Mouse (Mus musculus) lung, embryonic 14.5 days (tissue): Measurements from ENCODE around the gene H2-Eb2. TPM values are rescaled to one million over a fixed set of nuclear protein-coding genes. Genes with fewer than 3 reads are reported as not detected.

Experiments
- ATAC-seq: fragments of 200-750 bp; cut with Nextera tagmentation; 2 replicates; pipeline ENCODE4 v1.8.0; 2017; ENCODE audit warnings: mild to moderate bottlenecking, moderate TSS enrichment, moderate library complexity; ENCODE audit not compliant: insufficient read depth
- DNase-seq: peaks from one replicate; pipeline ENCODE4 v3.0.0-alpha.2; 2015
- H3K27ac ChIP-seq: fragments of 300-500 bp; sonication (generic); 2 replicates; pipeline ENCODE4 v1.5.1; 2014; ENCODE audit warnings: low read depth, mild to moderate bottlenecking, moderate library complexity
- H3K27me3 ChIP-seq: fragments of 300-500 bp; sonication (generic); 2 replicates; pipeline ENCODE4 v1.6.1; 2014; ENCODE audit warnings: low read length, control low read depth; ENCODE audit not compliant: insufficient read depth
- H3K36me3 ChIP-seq: fragments of 300-500 bp; sonication (generic); 2 replicates; pipeline ENCODE4 v1.6.1; 2014; ENCODE audit warnings: control low read depth; ENCODE audit not compliant: insufficient read depth
- H3K4me1 ChIP-seq: fragments of 300-500 bp; sonication (generic); 2 replicates; pipeline ENCODE4 v1.6.1; 2014; ENCODE audit warnings: antibody characterized with exemption, control low read depth; ENCODE audit not compliant: insufficient read depth
- H3K4me2 ChIP-seq: fragments of 300-500 bp; sonication (generic); 2 replicates; pipeline ENCODE4 v1.6.1; 2014; ENCODE audit warnings: mild to moderate bottlenecking
- H3K4me3 ChIP-seq: fragments of 300-500 bp; sonication (generic); 2 replicates; pipeline ENCODE4 v1.5.1; 2014; ENCODE audit warnings: low read depth, low read length
- H3K9ac ChIP-seq: fragments of 300-500 bp; sonication (generic); 2 replicates; pipeline ENCODE4 v1.6.1; 2014
- H3K9me3 ChIP-seq: fragments of 300-500 bp; sonication (generic); 2 replicates; pipeline ENCODE4 v1.6.1; 2016; ENCODE audit warnings: low read depth, low read length, control low read depth
- CTCF ChIP-seq: IDR thresholded peaks from 2 replicates; pipeline ENCODE4 v1.5.1; 2016; ENCODE audit warnings: antibody characterized with exemption, low read depth
- WGBS: fragments of 180-500 bp; shearing (Covaris S2); extraction: QIAGEN DNeasy Blood & Tissue Kit; methylation state at CpG from one replicate; pipeline ENCODE4 v1.1.7; 2014; 5-methylcytosine and 5-hydroxymethylcytosine counted together
- polyA plus RNA-seq: library from polyadenylated mRNA; unstranded; fragments of >200 nt; fragmentation: Nextera tagmentation; extraction: Ambion mirVana; gene quantifications from 2 replicates; pipeline ENCODE4 v1.2.1, GENCODE M21; 2014

The H2-Eb2 gene
- polyA plus RNA-seq, 1 experiment from 2014 or later: not detected

DNA sequence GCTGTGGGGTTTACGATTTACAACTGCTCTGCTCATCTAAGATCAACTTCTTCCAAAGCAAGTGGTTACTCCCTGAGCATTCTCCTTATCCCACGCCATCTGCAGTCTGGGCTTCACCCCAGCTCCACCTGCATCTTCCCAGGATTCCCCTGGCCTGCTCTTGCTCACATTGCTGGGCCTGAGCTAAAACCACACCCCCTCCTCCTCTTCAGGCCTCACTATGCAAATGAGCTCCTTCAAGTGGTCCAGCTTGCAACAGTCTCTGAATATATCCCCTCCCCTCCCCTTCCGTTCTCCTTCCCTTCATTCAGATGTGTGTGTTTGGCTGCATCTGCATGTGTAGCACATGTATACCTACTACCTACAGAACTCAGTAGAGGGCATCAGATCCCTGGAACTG, 26.1 kb upstream of the H2-Eb2 start:
- DNase-seq (no peak), ATAC-seq (no peak)
- WGBS: 48% methylated on average over 3 of the region's 3 CpGs
- Histone ChIP-seq H3K4me1 (no peaks in the 10 kb centered on the region), H3K4me2 (no peak overlapping the region), H3K9me3 (no peaks in the 10 kb centered on the region), H3K27ac (no peak overlapping the region), H3K4me3 (no peak overlapping the region), H3K36me3 (no peaks in the 10 kb centered on the region), H3K27me3 (no peaks in the 10 kb centered on the region), H3K9ac (no peak overlapping the region)
- no peak for TF ChIP-seq CTCF

DNA sequence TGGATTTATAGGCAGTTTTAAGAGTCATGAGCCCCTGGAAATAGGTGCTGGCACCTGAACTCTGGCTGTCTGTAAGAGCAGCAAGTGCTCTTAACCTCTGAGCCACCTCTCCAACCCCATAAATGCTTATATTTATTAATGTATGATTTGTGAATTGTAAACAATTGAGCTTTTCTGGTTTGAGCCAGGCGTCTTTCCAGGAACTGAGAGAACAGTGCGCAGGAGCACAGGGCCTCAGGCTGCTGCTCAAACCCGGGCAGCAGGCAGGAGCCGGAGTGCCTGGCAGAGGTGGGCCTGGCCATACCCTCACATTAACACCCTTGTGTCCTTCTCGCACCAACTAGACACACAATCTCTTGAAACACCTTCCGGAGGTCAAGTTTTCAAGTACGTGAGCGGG, 25.4 kb upstream of the H2-Eb2 start:
- H3K4me3 ChIP-seq: no peak overlapping the region

DNA sequence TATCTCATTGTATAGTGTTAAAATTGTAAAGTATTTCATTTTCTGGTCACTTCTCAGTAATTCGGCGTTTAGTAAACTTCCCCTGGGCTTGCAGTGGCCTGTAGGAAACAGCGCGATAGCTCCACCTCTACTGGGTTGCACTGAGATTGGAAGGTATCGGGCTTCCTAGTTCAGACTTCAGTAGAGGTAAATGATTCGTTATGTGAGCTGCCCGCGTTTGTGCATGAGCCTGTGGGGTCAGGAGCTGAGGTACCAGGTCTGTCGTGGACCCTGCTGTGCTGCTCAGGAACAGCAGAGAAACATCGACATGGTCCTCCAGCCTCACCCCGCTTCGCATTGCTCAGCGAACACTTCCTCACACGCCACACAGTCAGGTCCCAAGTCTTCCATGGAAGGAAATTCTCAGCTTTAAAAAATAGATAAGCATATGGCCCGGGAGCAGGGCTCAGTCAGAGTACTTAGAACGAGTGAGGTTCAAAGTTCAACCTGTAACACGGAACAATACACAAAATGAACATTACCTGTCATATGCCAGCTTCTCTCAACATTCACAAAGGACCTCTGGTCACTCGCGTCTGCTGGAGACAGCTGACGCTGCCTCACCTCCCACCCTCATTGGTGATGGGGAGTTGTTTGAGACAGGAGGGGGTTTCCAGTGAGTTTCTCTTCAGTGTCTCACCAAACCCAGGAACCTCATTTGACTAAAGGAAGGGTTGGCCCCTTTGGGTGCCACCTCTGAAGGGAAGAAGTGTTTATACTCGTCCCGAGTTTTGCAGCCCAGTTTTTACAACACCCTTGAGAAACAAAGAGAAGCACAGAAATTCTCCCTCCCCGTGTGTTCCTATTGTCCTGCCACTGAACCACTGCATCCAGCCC, 24.5 kb upstream of the H2-Eb2 start:
- Histone ChIP-seq H3K9ac (no peak overlapping the region), H3K36me3 (no peaks in the 10 kb centered on the region), H3K4me2 (no peak overlapping the region), H3K4me1 (no peaks in the 10 kb centered on the region), H3K27ac (no peak overlapping the region), H3K9me3 (no peaks in the 10 kb centered on the region), H3K4me3 (no peak overlapping the region), H3K27me3 (no peaks in the 10 kb centered on the region)
- DNase-seq: no peak
- no peak for TF ChIP-seq CTCF
- no peak for ATAC-seq
- 65% methylated on average over 23 of the region's 23 CpGs for WGBS

More for the DNA sequence above, 25.4 kb upstream of the H2-Eb2 start:
- Histone ChIP-seq H3K4me2 (no peak overlapping the region), H3K9me3 (no peaks in the 10 kb centered on the region), H3K4me1 (no peaks in the 10 kb centered on the region), H3K27ac (no peak overlapping the region), H3K27me3 (no peaks in the 10 kb centered on the region), H3K9ac (no peak overlapping the region), H3K36me3 (no peaks in the 10 kb centered on the region)
- DNase-seq (no peak), ATAC-seq (no peak)
- TF ChIP-seq CTCF: no peak
- WGBS: 75% methylated on average over 8 of the region's 8 CpGs

DNA sequence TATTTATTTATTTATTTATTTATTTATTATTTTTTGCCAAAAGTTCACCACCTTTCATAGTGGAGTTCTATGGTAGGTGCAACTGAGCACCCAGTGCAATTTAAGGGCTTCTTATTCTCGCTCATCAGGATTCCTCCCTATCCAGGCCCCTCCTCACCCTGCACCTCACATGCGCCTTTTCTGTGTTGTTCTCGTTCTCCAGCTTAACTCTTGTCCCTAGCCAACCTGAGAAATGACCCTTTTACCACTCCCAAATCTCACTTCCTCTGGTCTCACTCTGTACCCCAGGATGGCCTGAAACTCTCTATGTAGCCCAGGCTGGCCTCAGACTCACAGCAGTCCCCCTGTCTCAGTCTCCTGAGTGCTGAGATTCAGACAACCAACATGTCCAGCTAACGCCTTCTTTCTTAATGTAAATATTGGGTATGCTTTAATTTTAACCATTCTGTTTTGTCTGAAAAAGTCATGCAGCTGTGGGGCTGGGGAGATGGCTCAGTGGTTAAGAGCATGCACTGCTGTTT, 23.7 kb upstream of the H2-Eb2 start:
- DNase-seq: no peak
- Histone ChIP-seq H3K4me1 (no peaks in the 10 kb centered on the region), H3K4me3 (no peak overlapping the region), H3K4me2 (no peak overlapping the region), H3K27ac (no peak overlapping the region), H3K9me3 (no peaks in the 10 kb centered on the region), H3K36me3 (no peaks in the 10 kb centered on the region), H3K27me3 (no peaks in the 10 kb centered on the region), H3K9ac (no peak overlapping the region)
- no peak for ATAC-seq
- WGBS: 89% methylated on average over 4 of the region's 4 CpGs
- TF ChIP-seq CTCF: no peak

DNA sequence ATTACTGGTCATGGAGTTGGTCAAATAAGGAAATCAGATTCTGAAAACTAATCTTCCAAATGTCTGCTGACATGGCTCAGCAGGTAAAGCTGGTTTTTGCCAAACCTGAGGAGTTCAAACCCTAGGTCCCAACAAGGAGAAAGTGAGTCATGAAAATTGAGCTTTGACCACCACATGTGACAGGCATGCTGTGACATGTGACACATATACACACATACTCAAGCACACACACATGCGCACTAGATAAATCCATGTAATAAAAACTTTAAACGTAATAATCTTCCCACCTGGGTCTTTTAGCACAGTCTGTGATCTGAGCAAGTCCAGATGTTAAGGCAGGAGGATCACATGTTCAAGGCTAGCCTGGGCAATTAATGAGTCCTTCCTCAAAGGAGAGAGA, 21.7 kb upstream of the H2-Eb2 start:
- H3K4me2 ChIP-seq: no peak overlapping the region
- H3K4me1 ChIP-seq: no peaks in the 10 kb centered on the region
- DNase-seq (no peak), ATAC-seq (no peak)
- H3K27me3 ChIP-seq: no peaks in the 10 kb centered on the region
- no peak for TF ChIP-seq CTCF
- WGBS: 81% methylated on average over 2 of the region's 2 CpGs
- H3K9ac ChIP-seq: no peak overlapping the region
- no peaks in the 10 kb centered on the region for H3K36me3 ChIP-seq
- H3K4me3 ChIP-seq: no peak overlapping the region
- H3K9me3 ChIP-seq: no peaks in the 10 kb centered on the region
- H3K27ac ChIP-seq: no peak overlapping the region

DNA sequence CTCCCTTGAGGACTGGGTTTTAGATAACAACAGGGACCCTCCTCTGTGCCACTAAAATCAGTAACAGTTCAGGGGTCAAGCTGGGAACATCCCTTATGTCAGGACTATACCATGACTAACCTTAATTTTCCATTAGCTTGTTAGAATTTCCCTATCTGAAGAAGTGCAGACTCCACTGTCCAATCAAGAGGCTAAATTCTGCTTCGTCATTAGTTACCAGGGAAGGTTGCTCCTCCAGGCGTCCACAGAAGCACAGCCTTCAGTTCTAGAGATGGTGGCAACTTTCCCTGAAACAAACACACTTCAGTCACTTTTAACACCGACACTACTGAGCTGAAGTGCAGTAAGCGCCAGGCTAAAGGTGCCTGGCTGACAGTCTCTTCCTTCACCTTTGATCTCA, 20.7 kb upstream of the H2-Eb2 start:
- DNase-seq (peak; percentile 86), ATAC-seq (peak; percentile 60; the same call in 1 of the 2 replicates)
- WGBS: 10% methylated on average over 4 of the region's 4 CpGs
- no peaks in the 10 kb centered on the region for H3K27me3 ChIP-seq
- no peak overlapping the region for H3K4me3 ChIP-seq
- no peak overlapping the region for H3K9ac ChIP-seq
- no peak overlapping the region for H3K27ac ChIP-seq
- H3K4me2 ChIP-seq: no peak overlapping the region
- H3K36me3 ChIP-seq: no peaks in the 10 kb centered on the region
- no peaks in the 10 kb centered on the region for H3K4me1 ChIP-seq
- TF ChIP-seq CTCF: no peak
- no peaks in the 10 kb centered on the region for H3K9me3 ChIP-seq

DNA sequence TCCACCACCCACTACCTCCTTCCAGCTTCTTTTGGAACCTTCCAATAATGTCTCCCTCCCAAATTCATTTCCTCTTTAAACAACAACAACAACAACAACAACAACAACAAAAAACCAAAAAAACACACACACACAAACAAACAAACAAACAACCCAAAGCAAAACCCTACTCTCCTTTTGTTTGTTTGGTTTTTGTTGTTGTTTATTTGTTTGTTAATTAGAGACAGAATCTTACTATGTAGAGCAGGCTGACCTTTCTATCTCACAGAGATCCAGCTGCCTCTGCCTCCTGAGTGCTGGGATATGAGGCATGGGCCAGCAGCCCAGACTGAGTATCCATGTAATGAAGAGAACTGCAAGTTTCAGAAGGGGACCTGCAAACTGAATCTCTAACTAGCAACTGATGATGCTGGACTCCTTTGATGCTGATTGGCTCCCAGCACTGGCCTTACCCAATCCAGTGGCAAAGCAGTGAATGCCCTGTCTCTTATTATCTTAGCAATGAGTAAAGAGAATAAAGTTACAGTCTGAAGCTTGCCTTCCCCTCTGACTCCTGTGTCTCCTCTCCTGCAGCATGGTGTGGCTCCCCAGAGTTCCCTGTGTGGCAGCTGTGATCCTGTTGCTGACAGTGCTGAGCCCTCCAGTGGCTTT, 20.0 kb upstream of the H2-Eb2 start, which contains the start of gene H2-Eb1:
Gene H2-Eb1, plus strand, starts transcription at position 488 of the 651 bp plus-strand sequence.
- Histone ChIP-seq H3K27me3 (no peaks in the 10 kb centered on the region), H3K4me1 (no peaks in the 10 kb centered on the region), H3K4me2 (no peak within 1 kb of the TSS), H3K4me3 (no peak within 1 kb of the TSS), H3K9me3 (no peaks in the 10 kb centered on the region), H3K27ac (no peak within 1 kb of the TSS), H3K9ac (no peak within 1 kb of the TSS), H3K36me3 (no peaks in the 10 kb centered on the region)
- TF ChIP-seq CTCF: no peak
- DNase-seq (peak; percentile 91), ATAC-seq (peak; percentile 76)
